Mouse (Mus musculus): ENCODE measurements around the gene Cdc42se2. TPM values are rescaled to one million over a fixed set of nuclear protein-coding genes. Genes with fewer than 3 reads are reported as not detected.

Gene Cdc42se2
- polyA plus RNA-seq, 1 experiment from 2014 or later, result 118 TPM

DNA sequence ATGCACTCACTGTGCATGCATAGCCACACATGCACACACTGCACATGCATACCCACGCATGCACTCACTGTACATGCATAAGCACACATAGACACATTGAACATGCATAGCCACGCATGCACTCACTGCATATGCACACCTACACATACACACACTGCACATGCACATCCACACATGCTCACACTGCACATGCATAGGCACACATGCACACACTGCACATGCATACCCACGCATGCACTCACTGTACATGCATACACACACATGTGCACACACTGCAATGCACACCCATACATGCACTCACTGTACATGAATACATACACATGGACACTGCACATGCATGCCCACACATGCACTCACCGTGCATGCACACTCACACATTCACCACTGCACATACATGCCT, 4.0 kb upstream of the Cdc42se2 start:
- no peak overlapping the region for H3K9ac ChIP-seq (replicated peaks)
- H3K27ac ChIP-seq, result no peak overlapping the region
- no peak overlapping the region for H3K4me2 ChIP-seq
- no peak overlapping the region for H3K4me3 ChIP-seq (replicated peaks)
- no peak for ATAC-seq (ENCODE audit: insufficient number of reproducible peaks, insufficient read depth, low FRiP score, low TSS enrichment, low read depth)
- no peaks in the 10 kb centered on the region for H3K4me1 ChIP-seq (replicated peaks)
- no peaks in the 10 kb centered on the region for H3K36me3 ChIP-seq
- WGBS, result 95% methylated on average over 4 of the region's 4 CpGs
- no peaks in the 10 kb centered on the region for H3K27me3 ChIP-seq
- H3K9me3 ChIP-seq, result no peaks in the 10 kb centered on the region

DNA sequence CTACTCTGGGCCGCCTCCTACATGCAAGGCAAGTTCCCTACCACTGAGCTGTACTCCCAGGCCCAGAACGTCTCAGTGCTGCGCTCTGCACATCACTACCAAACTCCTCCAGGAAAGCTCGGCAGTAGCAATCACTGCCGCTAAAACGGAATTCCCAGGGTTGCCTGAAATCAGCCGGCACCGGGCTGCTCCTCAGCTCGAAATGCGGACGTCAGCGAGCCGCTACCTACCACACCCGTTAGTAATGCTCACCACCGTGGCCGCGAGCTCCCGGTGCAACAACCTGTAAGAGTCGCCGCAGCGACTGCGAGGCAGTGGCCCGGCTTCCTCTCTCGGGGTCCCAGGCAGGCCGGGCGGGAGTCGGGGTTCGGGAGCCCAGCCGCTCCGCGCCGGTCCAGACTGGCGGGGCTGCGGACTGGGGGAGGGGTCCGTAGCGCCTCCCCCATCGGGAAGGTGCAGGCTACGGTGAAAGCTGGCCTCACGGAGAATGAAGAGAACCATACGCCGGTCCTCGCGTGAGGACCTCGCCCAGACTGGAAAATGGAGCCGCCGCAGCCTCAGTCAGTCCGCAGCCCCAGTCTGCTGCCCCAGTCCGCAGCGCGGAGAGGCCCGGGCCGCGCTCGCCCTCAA, 502 bp downstream of the Cdc42se2 start:
- Histone ChIP-seq H3K4me3 (replicated peaks) (peak overlapping the region; percentile 89), H3K9ac (replicated peaks) (peak overlapping the region; percentile 94), H3K27me3 (no peaks in the 10 kb centered on the region), H3K9me3 (no peaks in the 10 kb centered on the region), H3K4me1 (replicated peaks) (peaks cover 7% of the 10 kb centered on the region), H3K36me3 (peaks cover 7% of the 10 kb centered on the region; the same call in 1 of the 2 replicates), H3K27ac (peak overlapping the region; percentile 99), H3K4me2 (peak overlapping the region; percentile 64)
- peak; percentile 69 for ATAC-seq (ENCODE audit: insufficient number of reproducible peaks, insufficient read depth, low FRiP score, low TSS enrichment, low read depth)
- WGBS, result under 1% methylated on average over 54 of the region's 54 CpGs

GRCm38 (mm10) chr11:54785566-54785965, 1.9 kb downstream of the Cdc42se2 start:
- H3K4me3 ChIP-seq (replicated peaks), result peak overlapping the region; percentile 89; the same call in 1 of the 2 replicates
- no peaks in the 10 kb centered on the region for H3K9me3 ChIP-seq
- no peak for ATAC-seq (ENCODE audit: insufficient number of reproducible peaks, insufficient read depth, low FRiP score, low TSS enrichment, low read depth)
- H3K4me2 ChIP-seq, result peak overlapping the region; percentile 64
- no peak overlapping the region for H3K27ac ChIP-seq
- peaks cover 7% of the 10 kb centered on the region; the same call in 1 of the 2 replicates for H3K36me3 ChIP-seq
- 90% methylated on average over 3 of the region's 3 CpGs for WGBS
- H3K27me3 ChIP-seq, result no peaks in the 10 kb centered on the region
- H3K4me1 ChIP-seq (replicated peaks), result peaks cover 7% of the 10 kb centered on the region
- H3K9ac ChIP-seq (replicated peaks), result no peak overlapping the region

- Histone ChIP-seq H3K4me2 (no peak overlapping the region), H3K4me3 (replicated peaks) (no peak overlapping the region), H3K9me3 (no peaks in the 10 kb centered on the region), H3K36me3 (peaks cover 7% of the 10 kb centered on the region; the same call in 1 of the 2 replicates), H3K9ac (replicated peaks) (no peak overlapping the region), H3K4me1 (replicated peaks) (peaks cover 7% of the 10 kb centered on the region), H3K27ac (no peak overlapping the region), H3K27me3 (no peaks in the 10 kb centered on the region)
- 95% methylated on average over 3 of the region's 3 CpGs for WGBS
- ATAC-seq (ENCODE audit: insufficient number of reproducible peaks, insufficient read depth, low FRiP score, low TSS enrichment, low read depth), result no peak
Observed at GRCm38 (mm10) chr11:54784436-54784835, 3.0 kb downstream of the Cdc42se2 start.

DNA sequence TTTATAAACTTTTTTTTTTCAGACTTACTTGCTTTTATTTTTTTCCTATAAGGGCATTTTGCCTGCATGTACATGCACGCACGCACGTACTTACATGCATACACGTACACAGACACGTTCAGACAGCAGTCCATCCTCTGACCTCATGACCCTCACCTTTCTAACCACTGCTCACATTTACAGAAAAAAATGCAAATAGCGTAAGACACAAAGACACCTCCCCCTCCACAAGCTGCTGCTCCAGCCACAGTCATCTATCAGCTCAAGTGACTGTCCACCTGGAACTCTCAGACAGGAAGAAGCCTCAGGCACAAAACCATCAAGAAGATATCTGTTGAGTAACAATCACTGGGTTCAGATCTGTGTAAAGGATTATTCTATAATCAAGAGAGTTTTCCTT, 5.2 kb downstream of the Cdc42se2 start:
- WGBS, result 80% methylated on average over 6 of the region's 6 CpGs
- ATAC-seq (ENCODE audit: insufficient number of reproducible peaks, insufficient read depth, low FRiP score, low TSS enrichment, low read depth), result no peak
- H3K4me3 ChIP-seq (replicated peaks), result no peak overlapping the region
- no peak overlapping the region for H3K27ac ChIP-seq
- peaks cover 7% of the 10 kb centered on the region; the same call in 1 of the 2 replicates for H3K36me3 ChIP-seq
- no peaks in the 10 kb centered on the region for H3K9me3 ChIP-seq
- H3K9ac ChIP-seq (replicated peaks), result no peak overlapping the region
- peaks cover 7% of the 10 kb centered on the region for H3K4me1 ChIP-seq (replicated peaks)
- no peaks in the 10 kb centered on the region for H3K27me3 ChIP-seq
- H3K4me2 ChIP-seq, result no peak overlapping the region

GRCm38 (mm10) chr11:54779946-54780345, 7.5 kb downstream of the Cdc42se2 start:
- Histone ChIP-seq H3K9me3 (no peaks in the 10 kb centered on the region), H3K4me2 (no peak overlapping the region), H3K27me3 (no peaks in the 10 kb centered on the region), H3K36me3 (peaks cover 4% of the 10 kb centered on the region; the same call in 1 of the 2 replicates), H3K9ac (replicated peaks) (no peak overlapping the region), H3K4me3 (replicated peaks) (no peak overlapping the region), H3K27ac (no peak overlapping the region), H3K4me1 (replicated peaks) (peaks cover 6% of the 10 kb centered on the region; the same call in 1 of the 2 replicates)
- no peak for ATAC-seq (ENCODE audit: insufficient number of reproducible peaks, insufficient read depth, low FRiP score, low TSS enrichment, low read depth)
- WGBS, result 90% methylated on average over 1 of the region's 1 CpGs

- WGBS, result 71% methylated on average over 1 of the region's 1 CpGs
Observed at GRCm38 (mm10) chr11:54778131-54778844, 9.2 kb downstream of the Cdc42se2 start.

DNA sequence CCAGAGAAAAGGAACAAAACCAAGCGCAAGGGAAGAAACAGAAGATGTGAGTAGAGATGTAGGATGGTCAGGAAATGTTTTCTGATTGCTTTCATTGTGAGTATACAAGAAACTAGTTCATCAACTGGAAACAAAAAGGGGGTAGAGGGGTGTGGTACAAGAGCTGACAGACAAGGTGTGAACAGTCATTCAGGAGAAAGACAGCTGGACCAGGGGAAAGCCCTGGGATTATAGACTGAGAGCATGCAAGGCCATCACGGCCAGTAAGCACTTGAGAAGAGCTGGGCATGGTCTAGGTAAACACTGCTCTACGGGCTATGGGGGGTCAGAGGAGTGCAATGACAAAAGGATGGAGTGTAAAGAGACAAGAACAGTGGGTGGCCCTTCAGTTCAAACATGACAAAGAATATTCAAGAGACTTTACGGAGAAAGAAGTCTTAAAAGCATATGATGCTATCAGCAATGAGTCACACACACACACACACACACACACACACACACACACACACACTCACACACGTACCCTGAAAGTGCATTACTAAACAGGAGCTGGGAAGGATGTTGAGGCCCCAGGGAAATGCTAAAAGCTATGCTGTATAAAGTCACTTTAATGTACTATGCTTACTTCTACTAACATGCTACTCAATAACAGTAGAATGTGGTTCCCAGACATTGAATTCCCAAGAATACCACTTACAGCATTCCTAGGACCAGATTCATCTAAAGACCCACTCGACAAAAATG, 9.9 kb downstream of the Cdc42se2 start:
- peaks cover 6% of the 10 kb centered on the region; the same call in 1 of the 2 replicates for H3K4me1 ChIP-seq (replicated peaks)
- ATAC-seq (ENCODE audit: insufficient number of reproducible peaks, insufficient read depth, low FRiP score, low TSS enrichment, low read depth), result no peak
- H3K27me3 ChIP-seq, result no peaks in the 10 kb centered on the region
- no peaks in the 10 kb centered on the region for H3K9me3 ChIP-seq
- no peak overlapping the region for H3K4me3 ChIP-seq (replicated peaks)
- no peak overlapping the region for H3K4me2 ChIP-seq
- H3K9ac ChIP-seq (replicated peaks), result no peak overlapping the region
- WGBS, result 86% methylated on average over 6 of the region's 6 CpGs
- H3K36me3 ChIP-seq, result no peaks in the 10 kb centered on the region
- no peak overlapping the region for H3K27ac ChIP-seq

More at GRCm38 (mm10) chr11:54778131-54778844, 9.2 kb downstream of the Cdc42se2 start:
- H3K9ac ChIP-seq (replicated peaks), result no peak overlapping the region
- H3K4me3 ChIP-seq (replicated peaks), result no peak overlapping the region
- no peak for ATAC-seq (ENCODE audit: insufficient number of reproducible peaks, insufficient read depth, low FRiP score, low TSS enrichment, low read depth)
- no peaks in the 10 kb centered on the region for H3K9me3 ChIP-seq
- no peak overlapping the region for H3K4me2 ChIP-seq
- H3K27ac ChIP-seq, result no peak overlapping the region
- no peaks in the 10 kb centered on the region for H3K36me3 ChIP-seq
- no peaks in the 10 kb centered on the region for H3K27me3 ChIP-seq
- H3K4me1 ChIP-seq (replicated peaks), result peaks cover 6% of the 10 kb centered on the region; the same call in 1 of the 2 replicates

GRCm38 (mm10) chr11:54776735-54777333, 10.6 kb downstream of the Cdc42se2 start:
- Histone ChIP-seq H3K9ac (replicated peaks) (no peak overlapping the region), H3K4me2 (no peak overlapping the region), H3K36me3 (no peaks in the 10 kb centered on the region), H3K4me1 (replicated peaks) (peaks cover 6% of the 10 kb centered on the region; the same call in 1 of the 2 replicates), H3K27ac (no peak overlapping the region), H3K9me3 (no peaks in the 10 kb centered on the region), H3K27me3 (no peaks in the 10 kb centered on the region), H3K4me3 (replicated peaks) (no peak overlapping the region)
- 81% methylated on average over 4 of the region's 4 CpGs for WGBS
- no peak for ATAC-seq (ENCODE audit: insufficient number of reproducible peaks, insufficient read depth, low FRiP score, low TSS enrichment, low read depth)

DNA sequence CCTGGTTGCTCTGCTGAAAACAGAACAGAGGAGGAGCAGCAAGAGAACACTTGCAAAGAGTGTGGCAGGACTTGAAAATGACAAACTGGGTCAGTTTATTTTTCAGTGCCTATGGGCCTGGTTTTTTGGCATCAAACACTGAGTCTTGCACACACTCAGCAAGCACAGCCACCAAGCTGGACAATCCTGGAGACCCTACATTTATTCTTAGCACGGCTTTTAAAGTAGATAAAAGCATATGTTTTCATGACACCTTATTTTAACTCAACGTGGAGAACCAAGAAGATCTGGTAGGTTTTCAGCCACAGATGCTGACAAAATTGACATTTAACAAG, 11.1 kb downstream of the Cdc42se2 start:
- no peak overlapping the region for H3K27ac ChIP-seq
- H3K4me2 ChIP-seq, result no peak overlapping the region
- H3K4me3 ChIP-seq (replicated peaks), result no peak overlapping the region
- ATAC-seq (ENCODE audit: insufficient number of reproducible peaks, insufficient read depth, low FRiP score, low TSS enrichment, low read depth), result no peak
- H3K36me3 ChIP-seq, result no peaks in the 10 kb centered on the region
- 91% methylated on average over 2 of the region's 2 CpGs for WGBS
- no peaks in the 10 kb centered on the region for H3K9me3 ChIP-seq
- H3K4me1 ChIP-seq (replicated peaks), result peaks cover 6% of the 10 kb centered on the region; the same call in 1 of the 2 replicates
- no peak overlapping the region for H3K9ac ChIP-seq (replicated peaks)
- no peaks in the 10 kb centered on the region for H3K27me3 ChIP-seq
